Mouse (Mus musculus) T-helper 17 cell (primary cell): Measurements from ENCODE around the gene Cldn6.

Experiments
- in situ Hi-C, 2 experiments: fragments of 300-600 bp; cut with MboI, MseI; formaldehyde crosslinking; loops; 1 replicate in 1 of 2; 2 replicates in 1 of 2; pipeline ENCODE4 v1.15.1; 2025; ENCODE audit warnings: high pct_unique_total_duplicates in 2 of 2

The Cldn6 gene

GRCm38 (mm10) chr17:23719455-23719854 lies 40.4 kb downstream of the Cldn6 start:
- in situ Hi-C loops, result no loop called here

- in situ Hi-C loops, result no loop called here
Measured at GRCm38 (mm10) chr17:23721886-23722285, 42.8 kb downstream of the Cldn6 start.

GRCm38 (mm10) chr17:23722376-23723125 lies 43.5 kb downstream of the Cldn6 start, which contains the start of gene 1520401A03Rik:
Gene 1520401A03Rik, minus strand, starts transcription at chr17:23722783.
- in situ Hi-C loops, result no loop called here

GRCm38 (mm10) chr17:23725477-23725876 lies 46.4 kb downstream of the Cldn6 start:
- in situ Hi-C loops, result no loop called here

GRCm38 (mm10) chr17:23725999-23726757 lies 47.1 kb downstream of the Cldn6 start, which contains the start of gene Pkmyt1:
Gene Pkmyt1, plus strand, starts transcription at chr17:23726336.
- in situ Hi-C loops, result no loop called here

GRCm38 (mm10) chr17:23726758-23727142 lies 47.7 kb downstream of the Cldn6 start:
- in situ Hi-C loops, result no loop called here

- in situ Hi-C loops, result no loop called here
Measured at GRCm38 (mm10) chr17:23730441-23730840, 51.4 kb downstream of the Cldn6 start.
